Comparison of ENCODE assay signal across 8 mouse cellular contexts in the genomic region with DNA sequence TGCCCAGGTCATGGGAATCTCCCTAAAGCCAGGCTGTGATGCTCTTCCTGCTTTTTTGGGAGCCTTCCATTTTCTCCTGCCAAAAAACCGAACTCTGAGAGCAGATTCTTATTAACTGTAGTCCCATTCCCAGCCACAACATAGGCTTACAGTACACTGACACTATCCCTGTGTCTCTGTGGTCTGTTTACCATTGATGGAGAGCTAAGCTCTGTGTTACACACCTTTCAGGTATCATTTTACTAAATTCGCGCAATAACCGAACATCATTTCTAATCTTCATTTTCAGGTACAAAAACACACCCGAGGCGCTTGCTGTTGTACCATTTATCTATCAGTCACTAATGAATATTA. TPM values are rescaled to one million over a fixed set of nuclear protein-coding genes. Genes with fewer than 3 reads are reported as not detected.
DNase-seq lines count a peak whose midpoint lies in the region; ATAC-seq lines count a peak whose summit lies in the region.

No protein-coding gene starts in this region.

- no peak overlapping the region for H3K27ac ChIP-seq in heart, embryonic 14.5 days (replicated peaks in 1 of 2; ENCODE audit: control insufficient read depth in 1 of 2, insufficient read depth in 1 of 2, low read depth in 2 of 2, low read length in 2 of 2)
- no peak overlapping the region for H3K27ac ChIP-seq in brown adipose tissue, adult 24 weeks (replicated peaks; ENCODE audit: low read depth, low read length)
- peak overlapping the region; percentile 96 for H3K27ac ChIP-seq in hindbrain, embryonic 15.5 days (replicated peaks)
- H3K27ac ChIP-seq in midbrain, embryonic 13.5 days = no peak overlapping the region

- no peaks in the 10 kb centered on the region for H3K36me3 ChIP-seq in heart, embryonic 14.5 days (ENCODE audit: control insufficient read depth, insufficient read depth, low read length)
- no peaks in the 10 kb centered on the region for H3K36me3 ChIP-seq in hindbrain, embryonic 15.5 days
- 0 out of 2 replicates have a peak, but pooled peaks cover 4% of the 10 kb centered on the region for H3K36me3 ChIP-seq in midbrain, embryonic 13.5 days

- 34% methylated on average over 6 of the region's 6 CpGs for WGBS in heart, embryonic 14.5 days
- WGBS in hindbrain, embryonic 15.5 days = 58% methylated on average over 6 of the region's 6 CpGs
- WGBS in midbrain, embryonic 13.5 days = 53% methylated on average over 6 of the region's 6 CpGs

- H3K27me3 ChIP-seq in heart, embryonic 14.5 days (ENCODE audit: control insufficient read depth, insufficient read depth, low read length) = peaks cover 7% of the 10 kb centered on the region
- H3K27me3 ChIP-seq in hindbrain, embryonic 15.5 days = no peaks in the 10 kb centered on the region
- peaks cover 17% of the 10 kb centered on the region; the same call in 1 of the 2 replicates for H3K27me3 ChIP-seq in midbrain, embryonic 13.5 days

- no peaks in the 10 kb centered on the region for H3K9me3 ChIP-seq in heart, embryonic 14.5 days (ENCODE audit: control insufficient read depth, low read length)
- H3K9me3 ChIP-seq in hindbrain, embryonic 15.5 days = no peaks in the 10 kb centered on the region
- no peaks in the 10 kb centered on the region for H3K9me3 ChIP-seq in midbrain, embryonic 13.5 days

- no peak for DNase-seq in heart, postnatal 4 days
- DNase-seq in spleen, adult 12 weeks (ENCODE audit: low spot score) = no peak
- no peak for DNase-seq in frontal cortex, postnatal 36 days (ENCODE audit: low spot score in 2 of 2)
- no peak for DNase-seq in T-cell, adult 2 months (ENCODE audit: low spot score)

- no peak for ATAC-seq in heart, embryonic 14.5 days (ENCODE audit: insufficient number of reproducible peaks, insufficient read depth, low FRiP score, low read depth)
- peak; percentile 57 for ATAC-seq in hindbrain, embryonic 15.5 days (ENCODE audit: low FRiP score, low read depth)
- no peak for ATAC-seq in midbrain, embryonic 13.5 days

- peak overlapping the region in 1 of 2 experiments; percentile 55; a peak in 1 of 4 replicates for H3K4me3 ChIP-seq in heart, embryonic 14.5 days (ENCODE audit: control insufficient read depth in 1 of 2, insufficient read depth in 1 of 2, low read depth in 1 of 2, low read length in 2 of 2)
- peak overlapping the region; percentile 38; the same call in 1 of the 2 replicates for H3K4me3 ChIP-seq in brown adipose tissue, adult 24 weeks (ENCODE audit: insufficient read depth, low read depth, low read length)
- H3K4me3 ChIP-seq in hindbrain, embryonic 15.5 days = peak overlapping the region; percentile 100
- H3K4me3 ChIP-seq in midbrain, embryonic 13.5 days (replicated peaks) = peak overlapping the region; percentile 90

- H3K9ac ChIP-seq in heart, embryonic 14.5 days (ENCODE audit: low read length) = no peak overlapping the region
- H3K9ac ChIP-seq in hindbrain, embryonic 15.5 days = peak overlapping the region; percentile 92; the same call in 1 of the 2 replicates
- H3K9ac ChIP-seq in midbrain, embryonic 13.5 days (replicated peaks) = peak overlapping the region; percentile 33; the same call in 1 of the 2 replicates

- H3K4me2 ChIP-seq in heart, embryonic 14.5 days (ENCODE audit: low read length) = peak overlapping the region; percentile 64
- H3K4me2 ChIP-seq in hindbrain, embryonic 15.5 days = peak overlapping the region; percentile 72
- peak overlapping the region; percentile 46 for H3K4me2 ChIP-seq in midbrain, embryonic 13.5 days (replicated peaks)

- H3K4me1 ChIP-seq in heart, embryonic 14.5 days (ENCODE audit: control insufficient read depth in 2 of 2, insufficient read depth in 2 of 2, low read length in 2 of 2) = peaks cover 4 to 24% of the 10 kb centered on the region in 2 experiments; a peak in 3 of 4 replicates
- no peaks in the 10 kb centered on the region for H3K4me1 ChIP-seq in brown adipose tissue, adult 24 weeks (ENCODE audit: control insufficient read depth, insufficient read depth, insufficient read length, low read length)
- peaks cover 38% of the 10 kb centered on the region for H3K4me1 ChIP-seq in hindbrain, embryonic 15.5 days (replicated peaks)
- H3K4me1 ChIP-seq in midbrain, embryonic 13.5 days (replicated peaks) = peaks cover 25% of the 10 kb centered on the region

RNA-seq across cellular contexts. Expression of gene Stxbp1, which starts 0.4 kb away (rescaled TPM):
- 28.7 and 29.7 TPM in 2 replicates for polyA plus RNA-seq in heart, embryonic 14.5 days (2014; fragmentation: Nextera tagmentation; extraction: Ambion mirVana)
- 10 to 100 TPM; 34.8 to 39.6 TPM for total RNA-seq in heart, postnatal 4 days (2021)
- polyA plus RNA-seq in brown adipose tissue, adult 24 weeks (2012; ENCODE audit: insufficient read depth, insufficient read length, missing spikeins) = 2.8 and 4.0 TPM in 2 replicates
- 296 and 323 TPM in 2 replicates for polyA plus RNA-seq in hindbrain, embryonic 15.5 days (2015; fragmentation: Nextera tagmentation; extraction: Ambion mirVana)
- 165 and 168 TPM in 2 replicates for polyA plus RNA-seq in midbrain, embryonic 13.5 days (2015; fragmentation: Nextera tagmentation; extraction: Ambion mirVana)

RNA-seq across cellular contexts. Expression of gene Fam129b, which starts 28.5 kb away (rescaled TPM):
- polyA plus RNA-seq in heart, embryonic 14.5 days (2014; fragmentation: Nextera tagmentation; extraction: Ambion mirVana) = 18.1 and 25.1 TPM in 2 replicates
- 10 to 100 TPM; 45.4 to 46.0 TPM for total RNA-seq in heart, postnatal 4 days (2021)
- polyA plus RNA-seq in brown adipose tissue, adult 24 weeks (2012; ENCODE audit: insufficient read depth, insufficient read length, missing spikeins) = 4.9 and 5.9 TPM in 2 replicates
- 33.5 and 33.9 TPM in 2 replicates for polyA plus RNA-seq in hindbrain, embryonic 15.5 days (2015; fragmentation: Nextera tagmentation; extraction: Ambion mirVana)
- polyA plus RNA-seq in midbrain, embryonic 13.5 days (2015; fragmentation: Nextera tagmentation; extraction: Ambion mirVana) = 20.9 and 27.5 TPM in 2 replicates
